Mouse (Mus musculus) ES-E14 (cell line): ENCODE data around the gene Cyb5d1. TPM values are rescaled to one million over a fixed set of nuclear protein-coding genes. Genes with fewer than 3 reads are reported as not detected.

Source experiments
- DNase-seq: peaks from one replicate; pipeline ENCODE4 v3.0.0-alpha.2; 2013; ENCODE audit warnings: low read depth, low spot score
- H3K27ac ChIP-seq: 2 replicates; pipeline ENCODE4 v1.5.1; 2012; ENCODE audit warnings: low read depth, mild to moderate bottlenecking, low read length, moderate library complexity, mixed read lengths; ENCODE audit not compliant: poor library complexity, insufficient read depth, severe bottlenecking
- H3K36me3 ChIP-seq: 2 replicates; pipeline ENCODE4 v1.6.1; 2012; ENCODE audit warnings: mild to moderate bottlenecking, low read length, moderate library complexity, mixed read lengths; ENCODE audit not compliant: control insufficient read depth, poor library complexity, insufficient read depth, severe bottlenecking
- H3K4me1 ChIP-seq, 2 experiments: fragments of 150-350 bp in 1 of 2; sonication (generic) in 1 of 2; 2 replicates each; pipeline ENCODE4 v1.6.1; 2012; ENCODE audit warnings: low read length in 2 of 2, mild to moderate bottlenecking in 1 of 2, mixed read lengths in 1 of 2; ENCODE audit not compliant: control insufficient read depth in 2 of 2, insufficient read depth in 2 of 2, poor library complexity in 1 of 2
- H3K4me3 ChIP-seq, 2 experiments: fragments of 150-350 bp in 1 of 2; sonication (generic) in 1 of 2; 2 replicates each; pipeline ENCODE4 v1.5.1; 2012; ENCODE audit warnings: low read length in 2 of 2, low read depth in 1 of 2, mild to moderate bottlenecking in 1 of 2, mixed read lengths in 1 of 2; ENCODE audit not compliant: insufficient read depth in 1 of 2, poor library complexity in 1 of 2, severe bottlenecking in 1 of 2
- H3K9ac ChIP-seq: 2 replicates; pipeline ENCODE4 v1.6.1; 2012; ENCODE audit warnings: low read depth, mild to moderate bottlenecking, low read length, mixed read lengths; ENCODE audit not compliant: poor library complexity, insufficient read depth, severe bottlenecking
- H3K9me3 ChIP-seq: fragments of 150-350 bp; sonication (generic); 2 replicates; pipeline ENCODE4 v1.6.1; 2012; ENCODE audit warnings: low read depth, mild to moderate bottlenecking, low read length; ENCODE audit not compliant: control insufficient read depth, insufficient read depth
- CHD2 ChIP-seq: IDR thresholded peaks from 2 replicates; pipeline ENCODE4 v1.6.1; 2014; ENCODE audit warnings: mild to moderate bottlenecking, low read depth, low read length, inconsistent platforms
- HCFC1 ChIP-seq: IDR thresholded peaks from 2 replicates; pipeline ENCODE4 v1.6.1; 2012; ENCODE audit warnings: low read length, inconsistent platforms, borderline replicate concordance; ENCODE audit not compliant: insufficient read depth
- MAFK ChIP-seq: IDR thresholded peaks from 2 replicates; pipeline ENCODE4 v1.6.1; 2014; ENCODE audit warnings: mild to moderate bottlenecking, low read depth, low read length, inconsistent platforms; ENCODE audit not compliant: insufficient read depth
- ZC3H11A ChIP-seq: IDR thresholded peaks from 2 replicates; pipeline ENCODE4 v1.6.1; 2012; ENCODE audit warnings: low read depth, mild to moderate bottlenecking, inconsistent platforms, low read length, borderline replicate concordance
- ZNF384 ChIP-seq: IDR thresholded peaks from 2 replicates; pipeline ENCODE4 v1.6.1; 2012; ENCODE audit warnings: low read depth, low read length, inconsistent platforms
- in situ Hi-C, 2 experiments: fragments of 600-800 bp; cut with MboI; formaldehyde crosslinking; loops; one replicate each; pipeline ENCODE4 v1.15.1; 2025; ENCODE audit warnings: low sequenced_read_pairs in 2 of 2, inconsistent platforms in 1 of 2; ENCODE audit not compliant: unreplicated experiment in 2 of 2
- total RNA-seq: library from RNA; depleted of rRNA; stranded (reverse); fragments of 300-350 nt; gene quantifications from 2 replicates; pipeline ENCODE4 v1.2.3, GENCODE M21; 2012

Cyb5d1 gene
- total RNA-seq, 1 experiment: 29.0 TPM

DNA sequence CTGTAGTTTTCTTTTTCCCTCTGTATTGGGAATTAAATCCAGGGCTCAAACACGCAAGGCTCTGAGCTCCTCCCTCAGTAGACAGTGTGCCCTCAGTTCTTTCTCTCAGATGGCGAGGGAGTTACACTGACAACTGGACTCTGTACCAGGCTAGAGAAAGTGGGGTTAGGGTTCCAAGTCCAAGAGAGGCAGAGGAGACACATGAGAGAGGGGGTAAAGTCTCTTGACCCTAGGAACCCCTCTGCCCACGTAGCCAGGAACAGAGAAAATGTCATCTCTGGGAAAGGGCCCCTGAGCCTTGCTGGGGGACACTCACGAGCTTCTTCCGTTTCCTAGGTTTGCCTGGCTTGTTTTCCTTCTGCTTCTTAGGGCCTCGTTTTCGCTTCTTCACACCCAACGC, 31.1 kb downstream of the Cyb5d1 start:
- H3K27ac ChIP-seq: no peak overlapping the region
- in situ Hi-C loops: no loop called here
- no peak for DNase-seq
- H3K9ac ChIP-seq: no peak overlapping the region
- H3K4me3 ChIP-seq: no peak overlapping the region
- H3K9me3 ChIP-seq: no peaks in the 10 kb centered on the region
- peaks cover 0 to 17% of the 10 kb centered on the region in 2 experiments; a peak in 2 of 4 replicates for H3K4me1 ChIP-seq
- no peaks in the 10 kb centered on the region; the same call in 1 of the 2 replicates for H3K36me3 ChIP-seq
- TF ChIP-seq ZC3H11A (no peak), CHD2 (no peak), MAFK (no peak), ZNF384 (no peak), HCFC1 (no peak)

DNA sequence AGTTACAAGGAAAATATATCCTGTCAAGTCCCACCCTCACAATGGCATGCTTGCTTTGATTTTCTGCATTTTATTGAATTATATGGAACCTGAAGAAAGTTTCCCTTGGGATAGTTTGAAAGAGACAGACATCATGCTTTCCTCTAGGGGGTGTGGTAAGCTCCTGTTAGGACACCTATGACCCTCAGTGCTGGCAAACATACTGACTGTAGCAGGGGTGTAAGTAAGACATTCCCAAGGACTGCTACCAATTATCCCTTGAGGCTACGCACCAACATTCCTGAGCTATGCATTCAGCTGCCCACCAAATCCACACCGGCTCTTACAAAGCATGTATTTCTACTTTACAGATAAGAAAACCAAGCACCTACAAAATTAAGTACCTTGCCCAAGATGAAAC, 33.0 kb downstream of the Cyb5d1 start:
- no peaks in the 10 kb centered on the region for H3K9me3 ChIP-seq
- H3K4me1 ChIP-seq: peaks cover 0 to 14% of the 10 kb centered on the region in 2 experiments; a peak in 2 of 4 replicates
- DNase-seq: no peak
- H3K9ac ChIP-seq: no peak overlapping the region
- no peak for TF ChIP-seq MAFK
- no peak for TF ChIP-seq ZC3H11A
- no peak for TF ChIP-seq HCFC1
- TF ChIP-seq CHD2: no peak
- no peak for TF ChIP-seq ZNF384
- no peak overlapping the region for H3K27ac ChIP-seq
- in situ Hi-C loops: no loop called here
- H3K36me3 ChIP-seq: no peaks in the 10 kb centered on the region; the same call in 1 of the 2 replicates
- H3K4me3 ChIP-seq: no peak overlapping the region

DNA sequence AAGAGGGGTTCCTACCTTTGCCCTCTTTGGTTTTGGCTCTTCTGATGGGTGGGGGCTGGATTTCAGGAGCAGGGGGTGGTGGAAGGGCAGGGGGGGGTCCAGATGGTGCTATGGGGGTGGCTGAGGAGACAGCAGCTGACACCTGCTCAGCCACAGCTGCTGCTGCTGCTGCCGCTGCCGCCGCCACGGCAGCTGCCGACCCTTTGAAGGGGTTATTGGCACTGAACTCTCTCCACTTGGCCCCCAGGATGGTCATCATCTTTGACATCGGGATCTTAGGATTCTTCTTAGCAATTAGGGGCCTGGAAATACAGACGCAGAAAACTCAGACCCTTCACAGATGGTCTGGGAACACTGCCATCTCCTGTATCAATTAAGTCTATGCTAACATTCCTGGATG, 33.4 kb downstream of the Cyb5d1 start:
- Histone ChIP-seq H3K4me3 (no peak overlapping the region), H3K27ac (no peak overlapping the region), H3K9me3 (no peaks in the 10 kb centered on the region), H3K36me3 (no peaks in the 10 kb centered on the region; the same call in 1 of the 2 replicates), H3K9ac (no peak overlapping the region), H3K4me1 (peaks cover 0 to 13% of the 10 kb centered on the region in 2 experiments; a peak in 2 of 4 replicates)
- in situ Hi-C loops: no loop called here
- no peak for DNase-seq
- TF ChIP-seq MAFK (no peak), ZC3H11A (no peak), ZNF384 (no peak), HCFC1 (no peak), CHD2 (no peak)

DNA sequence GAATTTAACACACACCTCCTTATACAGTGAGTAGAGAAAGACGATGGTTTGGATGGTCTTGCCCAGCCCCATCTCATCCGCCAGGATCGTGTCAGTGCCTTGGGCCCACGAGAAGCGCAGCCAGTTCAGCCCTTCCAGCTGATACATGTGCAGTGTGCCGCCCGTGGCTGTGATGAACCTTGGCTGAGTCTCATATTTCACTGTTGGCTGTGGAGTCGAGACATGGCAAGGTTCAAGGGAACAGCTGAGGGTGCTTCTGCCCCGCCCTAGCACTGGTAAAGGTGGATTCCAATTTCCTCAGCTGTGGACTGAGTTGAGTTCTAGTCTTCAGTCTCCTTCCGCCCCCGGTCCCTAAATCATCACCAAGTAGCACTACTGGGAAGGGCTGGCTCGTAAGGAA, 37.7 kb downstream of the Cyb5d1 start:
- no peak overlapping the region for H3K4me3 ChIP-seq
- TF ChIP-seq HCFC1 (no peak), MAFK (no peak), CHD2 (no peak), ZNF384 (no peak), ZC3H11A (no peak)
- H3K27ac ChIP-seq: no peak overlapping the region
- peaks cover 0 to 9% of the 10 kb centered on the region in 2 experiments; a peak in 1 of 4 replicates for H3K4me1 ChIP-seq
- no peak overlapping the region for H3K9ac ChIP-seq
- DNase-seq: no peak
- no peaks in the 10 kb centered on the region for H3K9me3 ChIP-seq
- no peaks in the 10 kb centered on the region; the same call in 1 of the 2 replicates for H3K36me3 ChIP-seq
- in situ Hi-C loops: no loop called here

DNA sequence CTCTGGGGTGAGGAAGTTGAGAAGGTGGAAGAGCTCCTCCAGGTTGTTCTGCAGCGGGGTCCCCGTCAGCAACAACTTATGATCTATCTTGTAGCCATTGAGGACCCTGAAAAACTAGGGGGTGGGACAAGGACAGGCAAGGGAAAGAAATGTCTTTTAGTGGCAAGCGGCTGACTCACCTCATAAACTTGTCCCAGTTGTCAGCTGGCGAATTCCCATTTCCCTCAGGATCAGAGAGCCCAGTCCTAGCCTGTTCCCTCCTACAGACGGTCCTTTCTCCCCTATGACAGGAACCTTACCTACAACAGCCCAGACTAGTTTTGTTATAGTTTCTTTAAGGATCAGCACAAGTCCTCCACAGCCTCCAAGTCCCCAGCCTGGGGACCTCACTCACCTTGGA, 38.9 kb downstream of the Cyb5d1 start:
- in situ Hi-C loops: no loop called here
- no peaks in the 10 kb centered on the region; the same call in 1 of the 2 replicates for H3K36me3 ChIP-seq
- no peak for DNase-seq
- TF ChIP-seq ZC3H11A: no peak
- H3K9ac ChIP-seq: no peak overlapping the region
- H3K27ac ChIP-seq: no peak overlapping the region
- H3K4me3 ChIP-seq: no peak overlapping the region
- peaks cover 0 to 9% of the 10 kb centered on the region in 2 experiments; a peak in 1 of 4 replicates for H3K4me1 ChIP-seq
- H3K9me3 ChIP-seq: no peaks in the 10 kb centered on the region
